Mouse (Mus musculus) naive thymus-derived CD4-positive, alpha-beta T cell, adult 2 months (primary cell): ENCODE results near the gene Fpr2.
"Not testable (repeated sequence)": the region's sequence is repeated elsewhere in the genome, so short reads cannot be mapped to it uniquely, and the experiment has no call there.

ENCODE experiments used
- DNase-seq: peaks from one replicate; pipeline ENCODE4 v3.0.0-alpha.2; 2011; ENCODE audit warnings: low read depth

Gene Fpr2

GRCm38 (mm10) chr17:17883840-17884239, 3.8 kb upstream of the Fpr2 start, which contains the start of gene Fpr1:
Gene Fpr1 (minus strand): TSS chr17:17883940.
- no peak for DNase-seq

GRCm38 (mm10) chr17:17889732-17890425, 2.3 kb downstream of the Fpr2 start:
- DNase-seq = no peak

GRCm38 (mm10) chr17:17896039-17896438, 8.4 kb downstream of the Fpr2 start:
- peak; percentile 73 for DNase-seq

- DNase-seq = peak; percentile 29
Measured at GRCm38 (mm10) chr17:17899268-17899667, 11.6 kb downstream of the Fpr2 start.

GRCm38 (mm10) chr17:17900768-17901167, 13.1 kb downstream of the Fpr2 start:
- DNase-seq = peak; percentile 14

GRCm38 (mm10) chr17:17909636-17910421, 22.2 kb downstream of the Fpr2 start:
- DNase-seq = peak; percentile 80

GRCm38 (mm10) chr17:17912618-17913017, 25.0 kb downstream of the Fpr2 start:
- not testable (repeated sequence) for DNase-seq

- no peak for DNase-seq
Measured at GRCm38 (mm10) chr17:17917376-17917775, 29.8 kb downstream of the Fpr2 start.

- no peak for DNase-seq
Measured at GRCm38 (mm10) chr17:17917782-17918181, 30.2 kb downstream of the Fpr2 start.
